Mouse (Mus musculus): ENCODE measurements around the gene Vkorc1l1. TPM values are rescaled to one million over a fixed set of nuclear protein-coding genes. Genes with fewer than 3 reads are reported as not detected.

The Vkorc1l1 gene
- polyA plus RNA-seq, 1 experiment from 2014 or later: 25.4 TPM

DNA sequence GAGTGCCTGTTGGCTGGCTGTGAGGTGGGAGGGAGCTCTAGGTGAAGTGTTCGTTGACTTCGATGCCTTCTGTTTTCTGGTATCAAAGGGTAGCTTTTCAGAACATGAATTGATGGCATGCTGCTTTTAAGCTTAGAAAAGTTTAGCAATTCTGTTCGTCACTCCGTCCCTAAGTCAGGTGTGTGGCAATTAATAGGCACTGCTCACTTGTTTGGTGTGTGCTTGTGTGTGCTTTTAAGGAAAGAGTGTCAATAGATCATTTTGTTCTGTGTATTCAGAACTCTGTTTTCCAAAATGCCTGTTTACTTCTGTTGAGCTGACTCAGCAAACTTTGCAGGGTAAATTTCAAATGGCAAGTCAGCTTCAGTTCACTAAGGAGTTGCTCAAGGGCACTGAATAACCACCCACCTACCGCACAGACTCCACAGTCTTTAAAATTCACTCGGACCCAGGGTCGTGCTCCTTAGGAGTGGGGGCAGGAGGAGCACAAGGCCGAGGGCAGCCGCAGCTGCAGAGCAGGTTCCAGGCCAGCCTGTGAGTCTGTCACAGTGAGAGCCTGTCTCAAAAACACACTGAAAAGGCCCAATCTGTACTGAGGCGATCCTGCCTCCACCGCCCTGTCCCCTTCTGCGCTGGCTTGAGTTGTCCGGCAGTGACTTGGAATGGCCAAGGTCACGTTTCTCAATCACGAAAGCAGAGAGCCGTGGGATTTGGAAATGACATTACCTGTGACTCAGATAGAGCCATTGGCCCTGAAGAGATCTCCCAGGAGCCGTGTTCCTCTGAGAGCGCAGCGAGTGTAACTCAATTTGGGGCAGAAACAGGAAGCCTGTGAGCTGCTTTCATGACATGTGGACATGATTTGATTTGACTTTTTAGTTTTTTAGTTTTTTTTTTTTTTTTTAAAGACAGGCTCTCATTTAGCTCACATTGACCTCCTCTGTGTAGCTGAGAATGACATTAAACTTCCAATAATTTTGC is 89.9 kb downstream of the Vkorc1l1 start:
- no peak for DNase-seq (ENCODE audit: low spot score)
- no peak overlapping the region for H3K27ac ChIP-seq (replicated peaks; ENCODE audit: low read depth, low read length)
- no peaks in the 10 kb centered on the region for H3K9me3 ChIP-seq (ENCODE audit: control insufficient read depth, low read length)
- H3K4me3 ChIP-seq (ENCODE audit: low read depth, low read length): no peak overlapping the region
- no peaks in the 10 kb centered on the region for H3K4me1 ChIP-seq (ENCODE audit: control insufficient read depth, insufficient read depth, low read length)
- no peak for ATAC-seq (ENCODE audit: low read depth)
- H3K4me2 ChIP-seq (ENCODE audit: low read depth, low read length): no peak overlapping the region
- 88% methylated on average over 19 of the region's 19 CpGs for WGBS
- no peak overlapping the region for H3K9ac ChIP-seq (ENCODE audit: low read depth, low read length)
- H3K36me3 ChIP-seq (ENCODE audit: control insufficient read depth, insufficient read depth, low read length): peaks cover 13% of the 10 kb centered on the region; the same call in 1 of the 2 replicates
- no peaks in the 10 kb centered on the region for H3K27me3 ChIP-seq (replicated peaks; ENCODE audit: control insufficient read depth, insufficient read depth, low read length)

GRCm38 (mm10) chr5:130033869-130034268 is 92.1 kb downstream of the Vkorc1l1 start:
- H3K4me3 ChIP-seq (ENCODE audit: low read depth, low read length): no peak overlapping the region
- WGBS: 83% methylated on average over 2 of the region's 2 CpGs
- DNase-seq (ENCODE audit: low spot score) (no peak), ATAC-seq (ENCODE audit: low read depth) (no peak)
- no peak overlapping the region for H3K4me2 ChIP-seq (ENCODE audit: low read depth, low read length)
- no peak overlapping the region for H3K27ac ChIP-seq (replicated peaks; ENCODE audit: low read depth, low read length)
- H3K9me3 ChIP-seq (ENCODE audit: control insufficient read depth, low read length): no peaks in the 10 kb centered on the region
- no peaks in the 10 kb centered on the region for H3K4me1 ChIP-seq (ENCODE audit: control insufficient read depth, insufficient read depth, low read length)
- peaks cover 23% of the 10 kb centered on the region for H3K36me3 ChIP-seq (ENCODE audit: control insufficient read depth, insufficient read depth, low read length)
- H3K9ac ChIP-seq (ENCODE audit: low read depth, low read length): no peak overlapping the region
- no peaks in the 10 kb centered on the region for H3K27me3 ChIP-seq (replicated peaks; ENCODE audit: control insufficient read depth, insufficient read depth, low read length)

Other genes with a start within 250 kb of the Vkorc1l1 start
- gene Sept14, start 233.5 kb upstream of the Vkorc1l1 start, polyA plus RNA-seq (2014; fragmentation: Nextera tagmentation; extraction: Ambion mirVana): not detected in 2 replicates
- gene Mrps17, start 226.5 kb upstream of the Vkorc1l1 start, polyA plus RNA-seq (2014; fragmentation: Nextera tagmentation; extraction: Ambion mirVana): 196 and 210 TPM in 2 replicates
- gene Nipsnap2, start 216.9 kb upstream of the Vkorc1l1 start, polyA plus RNA-seq (2014; fragmentation: Nextera tagmentation; extraction: Ambion mirVana): 112 and 116 TPM in 2 replicates
- 33.1 and 33.5 TPM in 2 replicates for gene Psph, start 154.5 kb upstream of the Vkorc1l1 start, polyA plus RNA-seq (2014; fragmentation: Nextera tagmentation; extraction: Ambion mirVana)
- 45.6 and 60.6 TPM in 2 replicates for gene Sumf2, start 95.0 kb upstream of the Vkorc1l1 start, polyA plus RNA-seq (2014; fragmentation: Nextera tagmentation; extraction: Ambion mirVana)
- 850 and 911 TPM in 2 replicates for gene Chchd2, start 54.5 kb upstream of the Vkorc1l1 start, polyA plus RNA-seq (2014; fragmentation: Nextera tagmentation; extraction: Ambion mirVana)
- 5.6 and 9.3 TPM in 2 replicates for gene Zbed5, start 46.2 kb upstream of the Vkorc1l1 start, polyA plus RNA-seq (2014; fragmentation: Nextera tagmentation; extraction: Ambion mirVana)
- 0.50 and 0.54 TPM in 2 replicates for gene Phkg1, start 43.4 kb upstream of the Vkorc1l1 start, polyA plus RNA-seq (2014; fragmentation: Nextera tagmentation; extraction: Ambion mirVana)
- 3.4 and 3.6 TPM in 2 replicates for gene Nupr1l, start 33.4 kb upstream of the Vkorc1l1 start, polyA plus RNA-seq (2014; fragmentation: Nextera tagmentation; extraction: Ambion mirVana)
- 57.8 and 60.0 TPM in 2 replicates for gene Gusb, start 61.1 kb downstream of the Vkorc1l1 start, polyA plus RNA-seq (2014; fragmentation: Nextera tagmentation; extraction: Ambion mirVana)
- gene Asl, start 87.3 kb downstream of the Vkorc1l1 start, polyA plus RNA-seq (2014; fragmentation: Nextera tagmentation; extraction: Ambion mirVana): 32.1 and 35.7 TPM in 2 replicates
- gene Crcp, start 87.3 kb downstream of the Vkorc1l1 start, polyA plus RNA-seq (2014; fragmentation: Nextera tagmentation; extraction: Ambion mirVana): 24.9 and 25.6 TPM in 2 replicates
- gene Tpst1, start 131.4 kb downstream of the Vkorc1l1 start, polyA plus RNA-seq (2014; fragmentation: Nextera tagmentation; extraction: Ambion mirVana): 94.0 and 102 TPM in 2 replicates
- gene Kctd7, start 202.9 kb downstream of the Vkorc1l1 start, polyA plus RNA-seq (2014; fragmentation: Nextera tagmentation; extraction: Ambion mirVana): 5.8 and 6.5 TPM in 2 replicates
- 22.5 and 24.4 TPM in 2 replicates for gene Rabgef1, start 229.8 kb downstream of the Vkorc1l1 start, polyA plus RNA-seq (2014; fragmentation: Nextera tagmentation; extraction: Ambion mirVana)

All from embryonic facial prominence, embryonic 14.5 days (tissue).